Mouse (Mus musculus) E14TG2a.4 (cell line): ENCODE data around the gene Cntd1.
"Not testable (repeated sequence)": the region's sequence is repeated elsewhere in the genome, so short reads cannot be mapped to it uniquely, and the experiment has no call there.

Source experiments
- H3K27me3 ChIP-seq: 2 replicates; pipeline ENCODE4 v1.6.1; 2014; ENCODE audit warnings: low read length, control low read depth; ENCODE audit not compliant: insufficient read depth
- H3K36me3 ChIP-seq: 2 replicates; pipeline ENCODE4 v1.6.1; 2014; ENCODE audit warnings: low read length, control low read depth; ENCODE audit not compliant: insufficient read depth
- H3K4me1 ChIP-seq: replicated peaks from 2 replicates; pipeline ENCODE4 v1.6.1; 2014; ENCODE audit warnings: low read depth, low read length, control low read depth
- H3K4me3 ChIP-seq: replicated peaks from 2 replicates; pipeline ENCODE4 v1.5.1; 2014; ENCODE audit warnings: mild to moderate bottlenecking, low read length
- H3K9me3 ChIP-seq: 2 replicates; pipeline ENCODE4 v1.6.1; 2014; ENCODE audit warnings: low read length, control low read depth
- CTCF ChIP-seq: conservative IDR thresholded peaks from 2 replicates; pipeline ENCODE4 v1.5.1; 2014; ENCODE audit warnings: low read length
- NANOG ChIP-seq: IDR thresholded peaks from 2 replicates; pipeline ENCODE4 v1.6.1; 2014; ENCODE audit warnings: borderline replicate concordance, low read length, mixed read lengths
- POU5F1 ChIP-seq: IDR thresholded peaks from 2 replicates; pipeline ENCODE4 v1.6.1; 2014; ENCODE audit warnings: low read length, borderline replicate concordance

The Cntd1 gene

GRCm38 (mm10) chr11:101314567-101314966 is 35.8 kb downstream of the Cntd1 start:
- Histone ChIP-seq H3K9me3 (no peaks in the 10 kb centered on the region), H3K4me3 (no peak overlapping the region), H3K36me3 (peaks cover 22% of the 10 kb centered on the region), H3K27me3 (0 out of 2 replicates have a peak, but pooled peaks cover under 1% of the 10 kb centered on the region), H3K4me1 (peaks cover 37% of the 10 kb centered on the region)
- TF ChIP-seq NANOG (no peak), POU5F1 (no peak), CTCF (peak; percentile 13; the same call in 1 of the 2 replicates)

- Histone ChIP-seq H3K9me3 (no peaks in the 10 kb centered on the region), H3K36me3 (peaks cover 28% of the 10 kb centered on the region), H3K4me1 (peaks cover 41% of the 10 kb centered on the region), H3K4me3 (peak overlapping the region; percentile 98), H3K27me3 (no peaks in the 10 kb centered on the region)
- TF ChIP-seq NANOG (no peak), POU5F1 (no peak), CTCF (no peak)
Observed at GRCm38 (mm10) chr11:101315082-101315650, 36.4 kb downstream of the Cntd1 start.

GRCm38 (mm10) chr11:101315665-101316500 is 37.1 kb downstream of the Cntd1 start, which contains the start of gene Psme3:
Gene Psme3 (plus strand): TSS chr11:101316213.
- H3K4me3 ChIP-seq, result peak within 1 kb of the TSS; percentile 98
- no peaks in the 10 kb centered on the region for H3K27me3 ChIP-seq
- H3K4me1 ChIP-seq, result peaks cover 44% of the 10 kb centered on the region
- H3K9me3 ChIP-seq, result no peaks in the 10 kb centered on the region
- peaks cover 35% of the 10 kb centered on the region for H3K36me3 ChIP-seq
- no peak for TF ChIP-seq CTCF
- TF ChIP-seq NANOG, result no peak
- no peak for TF ChIP-seq POU5F1

- TF ChIP-seq NANOG, result no peak
- no peak for TF ChIP-seq CTCF
- TF ChIP-seq POU5F1, result no peak
- peak overlapping the region; percentile 98 for H3K4me3 ChIP-seq
- peaks cover 46% of the 10 kb centered on the region for H3K4me1 ChIP-seq
Observed at GRCm38 (mm10) chr11:101316501-101316917, 37.7 kb downstream of the Cntd1 start.

GRCm38 (mm10) chr11:101323609-101324008 is 44.8 kb downstream of the Cntd1 start:
- TF ChIP-seq CTCF (peak; percentile 92), NANOG (no peak), POU5F1 (no peak)
- no peaks in the 10 kb centered on the region for H3K9me3 ChIP-seq
- no peak overlapping the region for H3K4me3 ChIP-seq

More at GRCm38 (mm10) chr11:101316501-101316917, 37.7 kb downstream of the Cntd1 start:
- no peaks in the 10 kb centered on the region for H3K27me3 ChIP-seq
- H3K9me3 ChIP-seq, result no peaks in the 10 kb centered on the region
- peaks cover 41% of the 10 kb centered on the region for H3K36me3 ChIP-seq

GRCm38 (mm10) chr11:101324763-101325162 is 46.0 kb downstream of the Cntd1 start, which contains the start of gene Aoc2:
Gene Aoc2 (plus strand): TSS chr11:101325063.
- Histone ChIP-seq H3K9me3 (no peaks in the 10 kb centered on the region), H3K27me3 (no peaks in the 10 kb centered on the region), H3K4me1 (peaks cover 84% of the 10 kb centered on the region), H3K4me3 (no peak within 1 kb of the TSS), H3K36me3 (peaks cover 85% of the 10 kb centered on the region)
- TF ChIP-seq CTCF (no peak), POU5F1 (no peak), NANOG (no peak)

More at GRCm38 (mm10) chr11:101323609-101324008, 44.8 kb downstream of the Cntd1 start:
- H3K27me3 ChIP-seq, result no peaks in the 10 kb centered on the region
- H3K4me1 ChIP-seq, result peaks cover 85% of the 10 kb centered on the region
- H3K36me3 ChIP-seq, result peaks cover 89% of the 10 kb centered on the region

- not testable (repeated sequence) for H3K27me3 ChIP-seq
- Histone ChIP-seq H3K36me3 (peaks cover 81% of the 10 kb centered on the region), H3K4me1 (peaks cover 86% of the 10 kb centered on the region)
Observed at GRCm38 (mm10) chr11:101325201-101325600, 46.4 kb downstream of the Cntd1 start.

GRCm38 (mm10) chr11:101326147-101326546 is 47.3 kb downstream of the Cntd1 start:
- no peaks in the 10 kb centered on the region for H3K9me3 ChIP-seq
- peaks cover 72% of the 10 kb centered on the region for H3K36me3 ChIP-seq
- H3K27me3 ChIP-seq, result no peaks in the 10 kb centered on the region
- peak overlapping the region; percentile 27; the same call in 1 of the 2 replicates for H3K4me3 ChIP-seq
- TF ChIP-seq POU5F1, result no peak
- no peak for TF ChIP-seq CTCF
- no peak for TF ChIP-seq NANOG
- peaks cover 91% of the 10 kb centered on the region for H3K4me1 ChIP-seq

More at GRCm38 (mm10) chr11:101325201-101325600, 46.4 kb downstream of the Cntd1 start:
- H3K9me3 ChIP-seq, H3K4me3 ChIP-seq: not testable (repeated sequence)
